Mouse (Mus musculus) ES-Bruce4 (cell line): ENCODE measurements around the gene Adnp. TPM values are rescaled to one million over a fixed set of nuclear protein-coding genes. Genes with fewer than 3 reads are reported as not detected.
"Not testable (repeated sequence)": the region's sequence is repeated elsewhere in the genome, so short reads cannot be mapped to it uniquely, and the experiment has no call there.

ENCODE experiments used
- H3K27ac ChIP-seq: 2 replicates; pipeline ENCODE4 v1.5.1; 2012; ENCODE audit warnings: low read length, inconsistent platforms; ENCODE audit not compliant: insufficient read depth
- H3K27me3 ChIP-seq: 2 replicates; pipeline ENCODE4 v1.6.1; 2012; ENCODE audit warnings: mild to moderate bottlenecking, low read length, inconsistent platforms; ENCODE audit not compliant: control insufficient read depth, poor library complexity, insufficient read depth, severe bottlenecking
- H3K36me3 ChIP-seq: 2 replicates; pipeline ENCODE4 v1.6.1; 2012; ENCODE audit warnings: inconsistent platforms, mild to moderate bottlenecking, low read length, moderate library complexity; ENCODE audit not compliant: control insufficient read depth, poor library complexity, insufficient read depth, severe bottlenecking
- H3K4me1 ChIP-seq: one replicate; pipeline ENCODE4 v1.8.1; 2011; ENCODE audit warnings: low read length; ENCODE audit not compliant: control insufficient read depth, insufficient read depth
- H3K4me3 ChIP-seq: 2 replicates; pipeline ENCODE4 v1.5.1; 2011; ENCODE audit warnings: low read depth, mild to moderate bottlenecking, low read length
- H3K9ac ChIP-seq: 2 replicates; pipeline ENCODE4 v1.6.1; 2012; ENCODE audit warnings: low read depth, mild to moderate bottlenecking, inconsistent platforms; ENCODE audit not compliant: poor library complexity, severe bottlenecking
- H3K9me3 ChIP-seq: replicated peaks from 2 replicates; pipeline ENCODE4 v1.6.1; 2012; ENCODE audit warnings: mild to moderate bottlenecking, low read length, inconsistent platforms; ENCODE audit not compliant: control insufficient read depth, poor library complexity, insufficient read depth, severe bottlenecking
- CTCF ChIP-seq: IDR thresholded peaks from one replicate; pipeline ENCODE4 v1.8.1; 2011; ENCODE audit warnings: low read depth, low read length
- EP300 ChIP-seq: IDR thresholded peaks from 2 replicates; pipeline ENCODE4 v1.6.1; 2011; ENCODE audit warnings: low read depth, low read length; ENCODE audit not compliant: insufficient read depth
- POLR2A ChIP-seq: IDR thresholded peaks from one replicate; pipeline ENCODE4 v1.8.1; 2011; ENCODE audit warnings: low read length; ENCODE audit not compliant: insufficient read depth
- polyA plus RNA-seq: library from polyadenylated mRNA; stranded (reverse); fragments of >200 nt; gene quantifications from 2 replicates; pipeline ENCODE4 v1.2.4, GENCODE M21; 2011; ENCODE audit warnings: low read depth; ENCODE audit not compliant: missing spikeins, insufficient read depth, insufficient read length

Gene Adnp
- polyA plus RNA-seq, 1 experiment = 72.7 TPM

- Histone ChIP-seq H3K9ac (peak overlapping the region; percentile 37), H3K27me3 (no peaks in the 10 kb centered on the region), H3K36me3 (no peaks in the 10 kb centered on the region), H3K4me3 (peak overlapping the region; percentile 50), H3K27ac (peak overlapping the region; percentile 73), H3K9me3 (no peaks in the 10 kb centered on the region), H3K4me1 (peaks cover 14% of the 10 kb centered on the region)
- TF ChIP-seq POLR2A (no peak), EP300 (no peak), CTCF (no peak)
Observed at GRCm38 (mm10) chr2:168161978-168162377, 44.9 kb downstream of the Adnp start.

GRCm38 (mm10) chr2:168161514-168161971, 45.4 kb downstream of the Adnp start:
- peak overlapping the region; percentile 73 for H3K27ac ChIP-seq
- peaks cover 14% of the 10 kb centered on the region for H3K4me1 ChIP-seq
- TF ChIP-seq EP300 (no peak), CTCF (no peak), POLR2A (no peak)
- H3K27me3 ChIP-seq = no peaks in the 10 kb centered on the region
- no peaks in the 10 kb centered on the region for H3K9me3 ChIP-seq
- no peaks in the 10 kb centered on the region for H3K36me3 ChIP-seq
- peak overlapping the region; percentile 37 for H3K9ac ChIP-seq
- peak overlapping the region; percentile 50 for H3K4me3 ChIP-seq

GRCm38 (mm10) chr2:168160370-168160930, 46.5 kb downstream of the Adnp start:
- no peak for TF ChIP-seq POLR2A
- no peak for TF ChIP-seq CTCF
- 0 out of 2 replicates have a peak, but pooled peaks have one; percentile 28 for TF ChIP-seq EP300
- peak overlapping the region; percentile 47 for H3K9ac ChIP-seq
- no peaks in the 10 kb centered on the region for H3K36me3 ChIP-seq
- H3K4me3 ChIP-seq = no peak overlapping the region
- H3K27me3 ChIP-seq = no peaks in the 10 kb centered on the region
- peaks cover 19% of the 10 kb centered on the region for H3K4me1 ChIP-seq
- 0 out of 2 replicates have a peak overlapping the region, but pooled peaks have one; percentile 46 for H3K27ac ChIP-seq
- H3K9me3 ChIP-seq = no peaks in the 10 kb centered on the region

- 0 out of 2 replicates have a peak, but pooled peaks have one; percentile 26 for TF ChIP-seq EP300
- peak; percentile 79 for TF ChIP-seq POLR2A
- no peak for TF ChIP-seq CTCF
- no peaks in the 10 kb centered on the region for H3K36me3 ChIP-seq
- H3K27ac ChIP-seq = peak overlapping the region; percentile 46
- peak overlapping the region; percentile 35 for H3K4me3 ChIP-seq
- H3K9ac ChIP-seq = peak overlapping the region; percentile 47
- H3K27me3 ChIP-seq = no peaks in the 10 kb centered on the region
- no peaks in the 10 kb centered on the region for H3K9me3 ChIP-seq
- peaks cover 22% of the 10 kb centered on the region for H3K4me1 ChIP-seq
Observed at GRCm38 (mm10) chr2:168158911-168159711, 47.8 kb downstream of the Adnp start.

GRCm38 (mm10) chr2:168157974-168158373, 48.9 kb downstream of the Adnp start:
- H3K4me3 ChIP-seq, H3K36me3 ChIP-seq, H3K9me3 ChIP-seq, H3K27ac ChIP-seq, H3K9ac ChIP-seq, H3K27me3 ChIP-seq: not testable (repeated sequence)
- peaks cover 24% of the 10 kb centered on the region for H3K4me1 ChIP-seq

- Histone ChIP-seq H3K9ac (0 out of 2 replicates have a peak overlapping the region, but pooled peaks have one; percentile 8), H3K4me1 (peaks cover 23% of the 10 kb centered on the region), H3K27me3 (no peaks in the 10 kb centered on the region), H3K36me3 (no peaks in the 10 kb centered on the region), H3K9me3 (no peaks in the 10 kb centered on the region), H3K4me3 (no peak overlapping the region), H3K27ac (peak overlapping the region; percentile 2; the same call in 1 of the 2 replicates)
- no peak for TF ChIP-seq EP300
- TF ChIP-seq POLR2A = no peak
- no peak for TF ChIP-seq CTCF
Observed at GRCm38 (mm10) chr2:168156361-168156760, 50.6 kb downstream of the Adnp start.
